Mouse (Mus musculus) kidney, adult 2 months (tissue): ENCODE results near the gene Ankrd24.

Experiments
- CTCF ChIP-seq: fragments of 200-500 bp; conservative IDR thresholded peaks from 2 replicates; pipeline ENCODE4 v1.5.1; 2011; ENCODE audit warnings: low read depth, mild to moderate bottlenecking, control low read depth, low read length, moderate library complexity, mixed read lengths; ENCODE audit not compliant: insufficient read depth, insufficient read length
- POLR2A ChIP-seq: fragments of 200-500 bp; IDR thresholded peaks from one replicate; pipeline ENCODE4 v1.6.1; 2011; ENCODE audit warnings: low read depth, low read length, control low read depth

DNA sequence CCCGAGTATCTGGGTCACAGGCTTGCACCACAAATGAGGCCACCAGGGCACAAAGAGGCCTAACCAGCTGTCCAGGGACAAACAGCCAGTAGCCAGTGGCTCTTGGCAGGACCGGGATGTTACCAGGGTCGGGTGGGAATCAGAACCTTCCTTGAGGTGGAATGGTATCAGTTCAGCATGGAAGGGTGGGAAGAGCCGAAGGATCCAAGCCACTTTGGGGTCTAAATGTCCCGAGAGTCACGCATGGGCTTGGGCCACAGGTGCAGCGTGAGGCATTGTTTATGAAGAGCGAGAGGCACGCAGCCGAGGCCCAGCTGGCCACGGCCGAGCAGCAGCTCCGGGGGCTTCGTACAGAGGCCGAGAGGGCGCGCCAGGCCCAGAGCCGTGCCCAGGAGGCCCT lies 16.4 kb downstream of the Ankrd24 start:
- TF ChIP-seq CTCF (no peak), POLR2A (no peak)
